Mouse (Mus musculus) kidney, embryonic 14.5 days (tissue): ENCODE results near the gene Car9. TPM values are rescaled to one million over a fixed set of nuclear protein-coding genes. Genes with fewer than 3 reads are reported as not detected.

Experiments used
- ATAC-seq: fragments of 200-750 bp; cut with Nextera tagmentation; 2 replicates; pipeline ENCODE4 v1.8.0; 2017; ENCODE audit warnings: moderate number of reproducible peaks, mild to moderate bottlenecking, moderate TSS enrichment, moderate library complexity; ENCODE audit not compliant: low FRiP score, low TSS enrichment
- H3K27ac ChIP-seq: fragments of 300-500 bp; sonication (generic); 2 replicates; pipeline ENCODE4 v1.5.1; 2014; ENCODE audit warnings: low read depth, mild to moderate bottlenecking, low read length, moderate library complexity, mixed read lengths
- H3K27me3 ChIP-seq: fragments of 300-500 bp; sonication (generic); 2 replicates; pipeline ENCODE4 v1.6.1; 2014; ENCODE audit warnings: mild to moderate bottlenecking, low read length; ENCODE audit not compliant: control insufficient read depth, insufficient read depth
- H3K36me3 ChIP-seq: fragments of 300-500 bp; sonication (generic); 2 replicates; pipeline ENCODE4 v1.6.1; 2014; ENCODE audit warnings: low read length, mixed read lengths; ENCODE audit not compliant: control insufficient read depth, insufficient read depth
- H3K4me1 ChIP-seq: fragments of 300-500 bp; sonication (generic); 2 replicates; pipeline ENCODE4 v1.6.1; 2014; ENCODE audit warnings: low read length, mixed read lengths; ENCODE audit not compliant: control insufficient read depth, insufficient read depth
- H3K4me2 ChIP-seq: fragments of 300-500 bp; sonication (generic); replicated peaks from 2 replicates; pipeline ENCODE4 v1.6.1; 2014; ENCODE audit warnings: low read depth, mild to moderate bottlenecking, low read length
- H3K4me3 ChIP-seq: fragments of 300-500 bp; sonication (generic); 2 replicates; pipeline ENCODE4 v1.5.1; 2014; ENCODE audit warnings: mild to moderate bottlenecking, low read length
- H3K9ac ChIP-seq: fragments of 300-500 bp; sonication (generic); 2 replicates; pipeline ENCODE4 v1.6.1; 2014; ENCODE audit warnings: low read depth, mild to moderate bottlenecking, low read length, moderate library complexity
- H3K9me3 ChIP-seq: fragments of 300-500 bp; sonication (generic); 2 replicates; pipeline ENCODE4 v1.6.1; 2016; ENCODE audit warnings: low read length; ENCODE audit not compliant: control insufficient read depth
- WGBS: fragments of 180-500 bp; shearing (Covaris S2); extraction: QIAGEN DNeasy Blood & Tissue Kit; methylation state at CpG from one replicate; pipeline ENCODE4 v1.1.7; 2014; 5-methylcytosine and 5-hydroxymethylcytosine counted together
- polyA plus RNA-seq: library from polyadenylated mRNA; unstranded; fragments of >200 nt; fragmentation: Nextera tagmentation; extraction: Ambion mirVana; gene quantifications from 2 replicates; pipeline ENCODE4 v1.2.1, GENCODE M21; 2014

The Car9 gene
- 0.80 and 1.3 TPM in 2 replicates for polyA plus RNA-seq

DNA sequence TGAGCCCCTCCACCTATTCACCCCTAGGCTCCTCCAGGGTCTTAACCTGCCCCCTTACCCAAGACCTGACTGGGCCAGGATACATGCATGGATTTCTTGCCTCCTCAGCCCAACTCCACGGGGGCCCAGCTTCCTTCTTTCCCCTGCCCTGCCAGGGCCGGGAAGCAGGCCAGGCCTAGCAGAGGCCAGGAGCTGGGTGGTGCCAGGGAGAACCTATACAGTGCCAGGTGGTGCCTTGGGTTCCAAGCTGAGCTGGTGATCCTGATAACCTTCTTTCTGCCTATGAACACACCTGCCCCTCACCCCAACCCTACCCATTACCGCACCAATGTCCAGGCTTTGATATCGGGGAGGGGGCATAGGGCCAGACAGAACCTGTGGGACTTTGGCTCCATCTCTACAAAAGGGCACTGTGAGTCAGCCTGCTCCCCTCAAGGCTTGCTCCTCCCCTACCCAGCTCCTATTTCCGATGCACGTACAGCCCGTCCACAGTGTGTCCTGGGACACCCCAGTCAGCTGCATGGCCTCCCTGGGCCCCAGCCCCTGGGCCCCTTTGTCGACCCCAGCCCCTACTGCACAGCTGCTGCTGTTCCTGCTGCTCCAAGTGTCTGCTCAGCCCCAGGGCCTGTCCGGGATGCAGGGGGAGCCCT, at the start of gene Car9:
TSS of gene Car9 (plus strand) at position 431 of the 650 bp plus-strand sequence.
- no peaks in the 10 kb centered on the region for H3K27me3 ChIP-seq
- H3K27ac ChIP-seq = no peak within 1 kb of the TSS
- H3K36me3 ChIP-seq = no peaks in the 10 kb centered on the region
- H3K9ac ChIP-seq = no peak within 1 kb of the TSS
- peaks cover 5% of the 10 kb centered on the region; the same call in 1 of the 2 replicates for H3K4me1 ChIP-seq
- H3K4me3 ChIP-seq = no peak within 1 kb of the TSS
- peak within 1 kb of the TSS; percentile 56 for H3K4me2 ChIP-seq
- WGBS = 49% methylated on average over 9 of the region's 9 CpGs
- no peaks in the 10 kb centered on the region for H3K9me3 ChIP-seq
- no peak for ATAC-seq

DNA sequence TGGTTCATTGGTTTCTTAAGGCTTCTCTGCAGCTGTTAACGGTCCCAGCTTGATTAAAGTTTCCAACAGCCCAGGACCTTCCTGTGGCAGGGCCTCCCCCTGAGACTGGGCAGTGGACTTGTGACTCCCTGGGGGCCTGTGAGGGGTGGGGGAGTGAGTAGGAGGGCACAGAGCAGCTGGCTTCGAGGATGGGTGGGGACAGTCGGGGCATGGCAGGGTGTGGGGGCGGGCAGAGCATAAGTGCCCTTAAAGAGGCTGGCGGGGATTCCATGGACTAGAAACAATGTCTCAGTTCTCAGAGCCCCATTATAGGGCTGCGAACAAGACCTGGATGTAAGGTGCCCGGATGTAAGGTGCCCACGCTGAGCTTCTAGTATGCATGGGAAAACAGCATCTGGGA, 49.6 kb upstream of the Car9 start:
- peaks cover 20% of the 10 kb centered on the region; the same call in 1 of the 2 replicates for H3K27me3 ChIP-seq
- no peak overlapping the region for H3K27ac ChIP-seq
- H3K4me3 ChIP-seq = no peak overlapping the region
- no peak overlapping the region for H3K4me2 ChIP-seq
- no peak overlapping the region for H3K9ac ChIP-seq
- H3K4me1 ChIP-seq = peaks cover 16% of the 10 kb centered on the region
- 16% methylated on average over 8 of the region's 8 CpGs for WGBS
- peak; percentile 36; the same call in 1 of the 2 replicates for ATAC-seq
- no peaks in the 10 kb centered on the region for H3K9me3 ChIP-seq
- H3K36me3 ChIP-seq = no peaks in the 10 kb centered on the region

DNA sequence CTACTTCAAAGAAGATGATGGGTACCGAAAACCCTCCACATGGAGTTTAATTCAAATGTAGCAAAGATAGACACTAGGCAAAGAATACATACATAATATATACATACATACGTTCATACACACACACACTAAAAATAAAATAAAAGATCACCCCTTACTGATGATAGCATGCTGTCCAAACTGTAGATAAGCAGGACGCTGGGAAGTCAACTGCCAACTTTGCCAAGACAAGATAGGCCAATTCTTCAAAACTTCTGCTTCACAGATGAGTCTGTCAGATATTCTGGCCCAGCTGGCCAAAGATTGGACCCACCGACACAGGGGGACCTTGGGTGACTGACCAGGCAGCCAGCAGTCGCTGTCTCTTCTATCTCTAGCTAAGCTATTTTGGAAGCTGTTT, 43.7 kb upstream of the Car9 start:
- H3K27me3 ChIP-seq = no peaks in the 10 kb centered on the region
- no peaks in the 10 kb centered on the region for H3K9me3 ChIP-seq
- no peak overlapping the region for H3K9ac ChIP-seq
- no peak for ATAC-seq
- 96% methylated on average over 5 of the region's 5 CpGs for WGBS
- H3K4me1 ChIP-seq = no peaks in the 10 kb centered on the region
- H3K27ac ChIP-seq = no peak overlapping the region
- H3K4me3 ChIP-seq = no peak overlapping the region
- H3K36me3 ChIP-seq = no peaks in the 10 kb centered on the region
- no peak overlapping the region for H3K4me2 ChIP-seq

DNA sequence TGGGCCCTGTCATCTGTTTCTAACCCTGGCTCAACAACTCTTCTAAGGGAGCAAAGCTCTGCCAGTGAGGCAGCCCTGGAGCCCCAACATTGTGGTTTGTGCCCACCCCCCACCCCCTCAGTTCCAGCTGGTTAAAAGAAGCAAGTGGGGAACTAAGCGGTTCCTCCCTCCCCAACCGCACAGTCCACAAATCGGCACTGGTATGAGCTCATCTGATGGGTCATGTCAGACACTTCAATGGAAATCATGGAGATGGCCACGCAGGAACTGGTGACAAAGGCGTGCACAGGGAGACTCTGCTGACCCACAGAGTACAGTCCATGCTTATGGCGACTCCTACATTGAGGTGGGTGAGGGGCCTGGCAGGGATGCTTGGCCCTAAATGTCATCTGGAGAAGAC, 40.8 kb upstream of the Car9 start:
- Histone ChIP-seq H3K9me3 (no peaks in the 10 kb centered on the region), H3K4me2 (no peak overlapping the region), H3K4me3 (no peak overlapping the region), H3K4me1 (no peaks in the 10 kb centered on the region), H3K36me3 (no peaks in the 10 kb centered on the region), H3K9ac (no peak overlapping the region), H3K27me3 (no peaks in the 10 kb centered on the region), H3K27ac (no peak overlapping the region)
- WGBS = 81% methylated on average over 6 of the region's 6 CpGs
- no peak for ATAC-seq

DNA sequence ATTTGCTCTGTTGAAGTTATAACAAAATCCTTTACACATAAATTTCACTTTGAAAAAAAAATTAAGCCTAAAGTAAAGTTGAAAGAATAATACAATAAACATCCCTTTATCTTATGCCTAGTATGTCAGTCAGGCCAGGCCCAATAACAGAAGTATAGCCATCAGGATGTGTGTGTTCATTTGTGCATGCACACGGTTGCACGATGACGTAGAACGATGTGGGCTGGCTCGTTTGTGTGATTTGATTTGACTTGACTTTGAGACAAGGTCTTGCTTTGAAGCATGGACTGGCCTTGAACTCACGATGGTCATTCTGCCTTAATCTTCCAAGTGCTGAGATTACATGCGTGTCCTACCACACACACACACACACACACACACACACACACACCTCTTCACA, 39.9 kb upstream of the Car9 start:
- H3K4me2 ChIP-seq = no peak overlapping the region
- no peaks in the 10 kb centered on the region for H3K27me3 ChIP-seq
- H3K9ac ChIP-seq = no peak overlapping the region
- no peak overlapping the region for H3K4me3 ChIP-seq
- WGBS = 88% methylated on average over 7 of the region's 7 CpGs
- H3K27ac ChIP-seq = no peak overlapping the region
- no peaks in the 10 kb centered on the region for H3K4me1 ChIP-seq
- no peak for ATAC-seq
- H3K36me3 ChIP-seq = no peaks in the 10 kb centered on the region
- no peaks in the 10 kb centered on the region for H3K9me3 ChIP-seq

DNA sequence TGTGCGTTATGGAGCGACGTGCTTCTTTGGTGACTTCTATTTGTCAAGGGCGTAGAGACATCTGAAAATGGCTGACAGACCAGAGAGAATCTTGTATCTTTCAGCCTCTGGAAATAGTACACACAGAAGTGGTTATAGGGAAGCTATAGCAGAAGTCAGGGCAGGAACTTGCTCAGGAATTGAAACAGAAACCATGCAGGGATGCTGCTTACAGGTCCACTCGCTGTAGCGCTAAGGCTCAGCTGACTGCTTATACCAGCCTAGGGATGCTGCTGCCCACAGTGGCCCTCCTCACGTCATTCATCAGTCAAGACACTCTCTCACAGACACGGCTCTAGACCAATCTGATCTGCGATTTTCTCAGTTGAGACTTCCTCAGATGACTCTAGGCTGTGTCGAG, 36.5 kb upstream of the Car9 start:
- H3K9ac ChIP-seq = no peak overlapping the region
- no peaks in the 10 kb centered on the region for H3K27me3 ChIP-seq
- WGBS = 95% methylated on average over 10 of the region's 10 CpGs
- no peak overlapping the region for H3K27ac ChIP-seq
- no peak overlapping the region for H3K4me3 ChIP-seq
- H3K4me2 ChIP-seq = no peak overlapping the region
- H3K4me1 ChIP-seq = no peaks in the 10 kb centered on the region
- no peak for ATAC-seq
- H3K9me3 ChIP-seq = no peaks in the 10 kb centered on the region
- H3K36me3 ChIP-seq = no peaks in the 10 kb centered on the region

DNA sequence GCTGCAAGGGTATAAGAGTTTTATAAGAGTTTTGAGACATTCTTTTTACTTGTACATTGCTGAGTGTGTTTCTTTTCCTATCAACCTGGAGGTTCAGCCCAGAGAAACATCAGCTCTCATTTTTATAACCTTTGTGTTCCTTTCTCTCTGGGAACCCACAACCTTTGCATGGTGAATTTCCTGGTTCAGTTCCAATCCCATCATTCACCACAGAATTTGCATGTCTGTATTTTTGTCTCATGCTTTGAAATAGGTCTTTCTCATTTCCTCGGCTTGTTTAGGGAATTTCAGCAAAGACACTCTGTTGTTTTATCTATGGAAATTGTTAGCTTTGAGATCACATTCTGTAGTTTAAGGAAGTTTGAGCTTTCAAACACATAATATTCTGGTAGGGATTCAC, 33.1 kb upstream of the Car9 start:
- Histone ChIP-seq H3K9me3 (no peaks in the 10 kb centered on the region), H3K4me2 (no peak overlapping the region), H3K4me1 (peaks cover 3% of the 10 kb centered on the region; the same call in 1 of the 2 replicates), H3K4me3 (no peak overlapping the region), H3K27ac (no peak overlapping the region), H3K36me3 (no peaks in the 10 kb centered on the region), H3K9ac (no peak overlapping the region), H3K27me3 (no peaks in the 10 kb centered on the region)
- ATAC-seq = no peak
- WGBS = 73% methylated on average over 1 of the region's 1 CpGs

DNA sequence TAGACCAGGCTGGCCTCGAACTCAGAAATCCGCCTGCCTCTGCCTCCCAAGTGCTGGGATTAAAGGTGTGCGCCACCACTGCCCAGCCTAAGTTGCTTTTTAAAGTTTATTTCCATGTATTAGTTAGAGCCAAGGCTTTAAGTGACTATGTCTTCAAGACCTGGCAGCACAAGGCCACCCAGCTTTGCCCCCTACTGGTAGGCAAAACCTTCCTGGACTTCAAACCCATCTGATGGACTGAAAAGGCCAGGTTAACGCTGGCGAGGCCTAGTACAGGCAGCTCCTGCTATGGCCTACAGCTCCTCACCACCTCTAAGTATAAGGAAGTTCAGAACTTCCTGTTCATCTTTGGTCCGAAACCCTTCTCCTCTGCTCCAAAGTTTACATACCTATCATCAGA, 30.2 kb upstream of the Car9 start:
- no peak overlapping the region for H3K4me3 ChIP-seq
- 91% methylated on average over 6 of the region's 6 CpGs for WGBS
- H3K9me3 ChIP-seq = no peaks in the 10 kb centered on the region
- H3K27ac ChIP-seq = no peak overlapping the region
- ATAC-seq = no peak
- peaks cover 3% of the 10 kb centered on the region; the same call in 1 of the 2 replicates for H3K4me1 ChIP-seq
- no peaks in the 10 kb centered on the region for H3K36me3 ChIP-seq
- H3K9ac ChIP-seq = no peak overlapping the region
- H3K27me3 ChIP-seq = no peaks in the 10 kb centered on the region
- no peak overlapping the region for H3K4me2 ChIP-seq

DNA sequence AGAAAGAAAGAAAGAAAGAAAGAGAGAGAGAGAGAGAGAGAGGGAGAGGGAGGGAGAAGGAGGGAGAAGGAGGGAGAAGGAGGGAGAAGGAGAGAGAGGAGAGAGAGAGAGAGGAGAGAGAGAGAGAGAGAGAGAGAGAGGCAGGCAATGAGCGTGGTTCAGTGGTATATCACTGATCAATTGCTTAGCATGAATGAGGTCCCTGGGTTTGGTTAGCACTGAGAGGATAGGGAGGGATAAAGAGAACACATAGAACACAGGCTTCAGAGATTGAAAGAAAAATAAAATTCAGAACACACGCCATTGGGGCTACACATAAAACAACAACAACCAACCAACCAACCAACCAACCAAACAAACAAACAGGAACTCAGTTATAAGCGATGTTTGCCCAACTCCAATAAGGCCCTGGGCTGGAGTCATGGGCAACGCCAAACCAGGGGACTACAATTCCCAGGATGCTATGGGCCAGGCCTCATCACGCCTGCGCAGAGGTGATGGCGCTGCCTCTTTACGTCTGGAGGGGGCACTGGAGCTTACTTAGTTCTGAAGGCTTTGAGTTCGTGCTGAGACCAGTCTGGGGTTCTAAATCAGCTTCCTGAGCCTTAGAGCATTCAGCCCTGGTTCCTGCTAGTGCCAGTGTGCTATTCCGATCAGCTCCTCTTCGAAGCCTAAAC, 28.8 kb upstream of the Car9 start:
- Histone ChIP-seq H3K27me3 (no peaks in the 10 kb centered on the region), H3K9me3 (no peaks in the 10 kb centered on the region), H3K27ac (no peak overlapping the region), H3K4me3 (peak overlapping the region; percentile 25), H3K9ac (peak overlapping the region; percentile 40; the same call in 1 of the 2 replicates), H3K36me3 (no peaks in the 10 kb centered on the region), H3K4me2 (peak overlapping the region; percentile 40), H3K4me1 (peaks cover 3% of the 10 kb centered on the region; the same call in 1 of the 2 replicates)
- ATAC-seq = peak; percentile 92
- WGBS = 17% methylated on average over 11 of the region's 11 CpGs
